In genomic region chr1:87510166-87510691, GRCm38 (mm10) we compare ENCODE assay signal across 9 mouse cellular contexts. TPM values are rescaled to one million over a fixed set of nuclear protein-coding genes. Genes with fewer than 3 reads are reported as not detected.
DNase-seq lines count a peak whose midpoint lies in the region; ATAC-seq and TF ChIP-seq lines count a peak whose summit lies in the region.
"Had no signal": no experiment of that assay in that cellular context is flagged by ENCODE, and none has a peak within 500 bp of the region (broad histone marks: within the 10 kb centered on the region; RNA-seq: fewer than 3 reads in every experiment).

No protein-coding gene starts in this region.

- peak; percentile 14 to 65 for DNase-seq in adrenal gland, adult (ENCODE audit: inconsistent age in 2 of 2, low spot score in 1 of 2)
- no peak for DNase-seq in adrenal gland, adult 8-10 months
- peak; percentile 73 for DNase-seq in Muller cell, postnatal 12 days (ENCODE audit: inconsistent ontology term)
- peak; percentile 22 for DNase-seq in embryo, embryonic 11.5 days (ENCODE audit: low read depth, low spot score)
- peak; percentile 44 for DNase-seq in heart, postnatal 4 days
- peak; percentile 70 to 82 for DNase-seq in left cerebral cortex, postnatal 36 days (ENCODE audit: low spot score in 2 of 2)
- DNase-seq in stomach, postnatal 0 days (ENCODE audit: low spot score): peak; percentile 63

- ATAC-seq in midbrain, embryonic 16.5 days: peak; percentile 91
- ATAC-seq in stomach, postnatal 0 days (ENCODE audit: low FRiP score, low TSS enrichment): peak; percentile 72

- under 1% methylated on average over 49 of the region's 61 CpGs for WGBS in midbrain, embryonic 16.5 days
- WGBS in stomach, postnatal 0 days: under 1% methylated on average over 25 of the region's 61 CpGs

- peak overlapping the region; percentile 87 for H3K4me2 ChIP-seq in midbrain, embryonic 16.5 days (ENCODE audit: low read length)
- peak overlapping the region; percentile 99 for H3K4me2 ChIP-seq in stomach, postnatal 0 days (replicated peaks; ENCODE audit: low read depth)

- TF ChIP-seq CTCF in stomach, postnatal 0 days (IDR thresholded peaks at IDR 0.05; ENCODE audit: low read depth): no peak

- peaks cover 10% of the 10 kb centered on the region for H3K4me1 ChIP-seq in midbrain, embryonic 16.5 days (ENCODE audit: control insufficient read depth, insufficient read depth, low read length)
- peaks cover 6% of the 10 kb centered on the region; the same call in 1 of the 2 replicates for H3K4me1 ChIP-seq in stomach, postnatal 0 days (replicated peaks; ENCODE audit: control insufficient read depth, insufficient read depth)

- no peaks in the 10 kb centered on the region for H3K9me3 ChIP-seq in midbrain, embryonic 16.5 days (replicated peaks; ENCODE audit: control insufficient read depth, low read length, poor library complexity, severe bottlenecking)
- H3K9me3 ChIP-seq in stomach, postnatal 0 days (ENCODE audit: control insufficient read depth, low read length): no peaks in the 10 kb centered on the region

- no peaks in the 10 kb centered on the region for H3K36me3 ChIP-seq in midbrain, embryonic 16.5 days (ENCODE audit: control insufficient read depth, insufficient read depth, low read length)
- H3K36me3 ChIP-seq in stomach, postnatal 0 days (ENCODE audit: control insufficient read depth, insufficient read depth, low read length): no peaks in the 10 kb centered on the region

- peaks cover 5% of the 10 kb centered on the region for H3K27me3 ChIP-seq in midbrain, embryonic 16.5 days (ENCODE audit: control insufficient read depth, insufficient read depth, low read depth, low read length)
- H3K27me3 ChIP-seq in stomach, postnatal 0 days (ENCODE audit: control insufficient read depth, insufficient read depth, low read length): peaks cover 3% of the 10 kb centered on the region; the same call in 1 of the 2 replicates

- H3K27ac ChIP-seq in midbrain, embryonic 16.5 days (ENCODE audit: low read length): peak overlapping the region; percentile 54
- H3K27ac ChIP-seq in stomach, postnatal 0 days (replicated peaks): no peak overlapping the region

- no peak for TF ChIP-seq EP300 in stomach, postnatal 0 days (optimal IDR thresholded peaks at IDR 0.05)

- intact Hi-C loops in left cerebral cortex, postnatal 36 days (cut with DNase I): no loop called here

- H3K4me3 ChIP-seq in midbrain, embryonic 16.5 days (ENCODE audit: low read depth, low read length): peak overlapping the region; percentile 67
- H3K4me3 ChIP-seq in stomach, postnatal 0 days (ENCODE audit: low read depth, low read length): peak overlapping the region; percentile 60

- H3K9ac ChIP-seq in midbrain, embryonic 16.5 days (ENCODE audit: low read depth, low read length): peak overlapping the region; percentile 77
- peak overlapping the region; percentile 60 for H3K9ac ChIP-seq in stomach, postnatal 0 days (ENCODE audit: low read length)

RNA-seq across cellular contexts. Expression of gene Neu2, which starts 0.5 kb away (rescaled TPM):
- not detected for total RNA-seq in adrenal gland, adult 8-10 months (2022)
- total RNA-seq in heart, postnatal 4 days (2021): not detected
- total RNA-seq in left cerebral cortex, postnatal 36 days (2021): 1 to 10 TPM; 5.7 to 8.7 TPM
- 0.47 and 0.90 TPM in 2 replicates for polyA plus RNA-seq in midbrain, embryonic 16.5 days (2015; fragmentation: Nextera tagmentation; extraction: Ambion mirVana)
- 2.0 and 2.2 TPM in 2 replicates for polyA plus RNA-seq in stomach, postnatal 0 days (2015; fragmentation: Nextera tagmentation; extraction: Ambion mirVana)

RNA-seq across cellular contexts. Expression of gene Snorc, which starts 40.2 kb away (rescaled TPM):
- total RNA-seq in adrenal gland, adult 8-10 months (2022): not detected
- not detected for total RNA-seq in heart, postnatal 4 days (2021)
- not detected for total RNA-seq in left cerebral cortex, postnatal 36 days (2021)
- polyA plus RNA-seq in midbrain, embryonic 16.5 days (2015; fragmentation: Nextera tagmentation; extraction: Ambion mirVana): 0.51 and 1.0 TPM in 2 replicates
- polyA plus RNA-seq in stomach, postnatal 0 days (2015; fragmentation: Nextera tagmentation; extraction: Ambion mirVana): not detected in 2 replicates
- polyA plus RNA-seq: gonadal fat pad, adult 2 months had no signal

Comparison
In these comparisons a context has a peak if more than half of its experiments do, and no peak if none do; other contexts are left out.
1. RNA of gene Neu2, which starts 0.5 kb away (total RNA-seq): 5.7 to 8.7 TPM in left cerebral cortex, postnatal 36 days; not detected in adrenal gland, adult 8-10 months and not detected in heart, postnatal 4 days; every median in the first group is over 4 times any median in the second.